ENCODE assay signal across 18 mouse cellular contexts in genomic region chr10:42117523-42117922, GRCm38 (mm10).
"Had no signal": no experiment of that assay in that cellular context is flagged by ENCODE, and none has a peak within 500 bp of the region (broad histone marks: within the 10 kb centered on the region; RNA-seq: fewer than 3 reads in every experiment).

No protein-coding gene starts in this region.

- H3K27me3 ChIP-seq: neural tube, embryonic 13.5 days had no signal

- H3K4me1 ChIP-seq: midbrain, embryonic 10.5 days; midbrain, embryonic 12.5 days had no signal

- DNase-seq: lung, adult 18-20 months; lung, embryonic 14.5 days; lung, postnatal 10 days; lung, postnatal 4 days; midbrain, embryonic 14.5 days; retina, postnatal 1 day; right cerebral cortex, adult 18-20 months; right cerebral cortex, postnatal 25 days; right cerebral cortex, postnatal 4 days; spleen, adult 18-20 months; thymus, adult 18-20 months; thymus, postnatal 14 days; thymus, postnatal 36 days had no signal

- ATAC-seq: midbrain, embryonic 16.5 days had no signal

- H3K4me3 ChIP-seq: midbrain, embryonic 10.5 days; midbrain, embryonic 12.5 days; myocyte; neural tube, embryonic 13.5 days had no signal

- H3K27ac ChIP-seq: midbrain, embryonic 10.5 days; midbrain, embryonic 12.5 days; neural tube, embryonic 13.5 days had no signal
